ENCODE assay signal across 22 mouse cellular contexts in the genomic region with DNA sequence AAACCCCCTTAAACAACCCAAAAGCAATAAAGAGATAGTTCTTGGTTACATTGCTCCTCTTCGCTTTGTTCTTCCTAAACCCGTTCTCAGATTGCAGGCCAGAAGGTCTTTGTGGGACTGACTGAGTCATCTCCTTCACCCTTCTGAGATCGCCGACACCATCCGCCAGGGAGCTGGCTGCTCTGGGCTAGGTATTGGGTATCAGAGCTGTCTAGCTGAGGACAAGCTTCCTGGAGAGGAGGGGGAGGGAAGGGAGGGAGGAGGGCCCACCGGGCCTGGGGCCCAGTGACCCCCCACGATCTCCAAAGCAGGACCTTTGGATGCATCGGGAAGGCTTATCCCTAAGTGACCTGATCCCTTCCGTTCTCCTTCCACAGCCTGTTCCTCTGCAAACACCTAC.
A peak's percentile ranks its signal among the peaks of the same experiment; 100 is the strongest.
DNase-seq lines count a peak whose midpoint lies in the region; ATAC-seq and TF ChIP-seq lines count a peak whose summit lies in the region.
"Had no signal": no experiment of that assay in that cellular context is flagged by ENCODE, and none has a peak within 500 bp of the region (broad histone marks: within the 10 kb centered on the region; RNA-seq: fewer than 3 reads in every experiment).

No protein-coding gene starts in this region.

- H3K4me2 ChIP-seq in hindbrain, embryonic 16.5 days (ENCODE audit: low read length): no peak overlapping the region
- no peak overlapping the region for H3K4me2 ChIP-seq in kidney, postnatal 0 days (ENCODE audit: low read length)
- H3K4me2 ChIP-seq in embryonic facial prominence, embryonic 11.5 days (ENCODE audit: low read depth, low read length): no peak overlapping the region
- H3K4me2 ChIP-seq: embryonic facial prominence, embryonic 15.5 days; heart, embryonic 15.5 days; hindbrain, embryonic 14.5 days had no signal

- peak; percentile 10 for DNase-seq in hindbrain, embryonic 10.5 days (ENCODE audit: low spot score)
- peak; percentile 37 for DNase-seq in kidney, postnatal 0 days (ENCODE audit: low spot score)
- no peak for DNase-seq in kidney, adult 18-20 months
- peak; percentile 20 for DNase-seq in embryonic facial prominence, embryonic 11.5 days (ENCODE audit: low spot score)
- no peak for DNase-seq in right cerebral cortex, postnatal 25 days
- no peak for DNase-seq in cerebellum, postnatal 25 days
- DNase-seq: adrenal gland, postnatal 10 days; cerebellum, adult 11 months; cerebellum, adult 8-10 months; cerebellum, postnatal 14 days; gastrocnemius, adult 2 months; gastrocnemius, postnatal 36 days; heart, adult 18-20 months; heart, postnatal 14 days had no signal

- no peak overlapping the region for H3K27ac ChIP-seq in hindbrain, embryonic 10.5 days
- H3K27ac ChIP-seq in hindbrain, embryonic 16.5 days (ENCODE audit: low read depth, low read length): no peak overlapping the region
- no peak overlapping the region for H3K27ac ChIP-seq in kidney, postnatal 0 days
- H3K27ac ChIP-seq in embryonic facial prominence, embryonic 11.5 days (replicated peaks; ENCODE audit: low read depth, low read length): no peak overlapping the region
- H3K27ac ChIP-seq: embryonic facial prominence, embryonic 15.5 days; forebrain, embryonic 10.5 days; gastrocnemius, adult 2 months; heart, embryonic 10.5 days; heart, embryonic 15.5 days; hindbrain, embryonic 14.5 days had no signal

- H3K27me3 ChIP-seq in hindbrain, embryonic 10.5 days (ENCODE audit: insufficient read depth, poor library complexity, severe bottlenecking): no peaks in the 10 kb centered on the region
- no peaks in the 10 kb centered on the region for H3K27me3 ChIP-seq in hindbrain, embryonic 16.5 days (replicated peaks; ENCODE audit: control insufficient read depth, insufficient read depth, low read length)
- no peaks in the 10 kb centered on the region for H3K27me3 ChIP-seq in kidney, postnatal 0 days (ENCODE audit: insufficient read depth, low read length)
- no peaks in the 10 kb centered on the region for H3K27me3 ChIP-seq in embryonic facial prominence, embryonic 11.5 days (ENCODE audit: control insufficient read depth, insufficient read depth, low read length)
- H3K27me3 ChIP-seq: embryonic facial prominence, embryonic 15.5 days; heart, embryonic 15.5 days had no signal

- no peak for ATAC-seq in hindbrain, embryonic 16.5 days
- no peak for ATAC-seq in kidney, postnatal 0 days (replicated peaks; ENCODE audit: low FRiP score, low read depth)
- ATAC-seq in embryonic facial prominence, embryonic 11.5 days (replicated peaks; ENCODE audit: insufficient number of reproducible peaks, low FRiP score, low TSS enrichment, low read depth): no peak
- ATAC-seq: forebrain, embryonic 14.5 days had no signal

- no peak overlapping the region for H3K4me3 ChIP-seq in hindbrain, embryonic 10.5 days
- H3K4me3 ChIP-seq in hindbrain, embryonic 16.5 days (ENCODE audit: low read length): no peak overlapping the region
- H3K4me3 ChIP-seq in kidney, postnatal 0 days (replicated peaks; ENCODE audit: low read depth, low read length): no peak overlapping the region
- H3K4me3 ChIP-seq in embryonic facial prominence, embryonic 11.5 days (ENCODE audit: low read depth, low read length): no peak overlapping the region
- H3K4me3 ChIP-seq: embryonic facial prominence, embryonic 15.5 days; erythroblast, embryonic 14.5 days; forebrain, embryonic 10.5 days; gastrocnemius, adult 2 months; heart, embryonic 10.5 days; heart, embryonic 15.5 days had no signal

- H3K36me3 ChIP-seq in hindbrain, embryonic 10.5 days: no peaks in the 10 kb centered on the region
- no peaks in the 10 kb centered on the region for H3K36me3 ChIP-seq in hindbrain, embryonic 16.5 days (ENCODE audit: control insufficient read depth, insufficient read depth, low read length)
- H3K36me3 ChIP-seq in kidney, postnatal 0 days (ENCODE audit: insufficient read depth, low read length): no peaks in the 10 kb centered on the region
- no peaks in the 10 kb centered on the region for H3K36me3 ChIP-seq in embryonic facial prominence, embryonic 11.5 days (replicated peaks; ENCODE audit: control insufficient read depth, insufficient read depth, low read depth, low read length)
- H3K36me3 ChIP-seq: embryonic facial prominence, embryonic 15.5 days; forebrain, embryonic 10.5 days; heart, embryonic 10.5 days; heart, embryonic 15.5 days had no signal

- H3K9ac ChIP-seq in hindbrain, embryonic 16.5 days (ENCODE audit: low read depth, low read length): no peak overlapping the region
- no peak overlapping the region for H3K9ac ChIP-seq in kidney, postnatal 0 days (ENCODE audit: low read depth, low read length)
- H3K9ac ChIP-seq in embryonic facial prominence, embryonic 11.5 days (replicated peaks; ENCODE audit: low read length): no peak overlapping the region
- H3K9ac ChIP-seq: embryonic facial prominence, embryonic 15.5 days; heart, embryonic 15.5 days; hindbrain, embryonic 14.5 days had no signal

- peaks cover 10% of the 10 kb centered on the region for H3K4me1 ChIP-seq in hindbrain, embryonic 10.5 days (replicated peaks)
- no peaks in the 10 kb centered on the region for H3K4me1 ChIP-seq in hindbrain, embryonic 16.5 days (ENCODE audit: control insufficient read depth, insufficient read depth, low read depth, low read length)
- no peaks in the 10 kb centered on the region for H3K4me1 ChIP-seq in kidney, postnatal 0 days (replicated peaks; ENCODE audit: insufficient read depth, low read length)
- H3K4me1 ChIP-seq in embryonic facial prominence, embryonic 11.5 days (ENCODE audit: control insufficient read depth, insufficient read depth, low read length): no peaks in the 10 kb centered on the region
- H3K4me1 ChIP-seq: embryonic facial prominence, embryonic 15.5 days; heart, embryonic 10.5 days; heart, embryonic 15.5 days had no signal

- TF ChIP-seq CTCF in kidney, postnatal 0 days (IDR thresholded peaks at IDR 0.05; ENCODE audit: low read depth): no peak

- H3K9me3 ChIP-seq in hindbrain, embryonic 10.5 days: no peaks in the 10 kb centered on the region
- no peaks in the 10 kb centered on the region for H3K9me3 ChIP-seq in hindbrain, embryonic 16.5 days (ENCODE audit: control insufficient read depth, low read length)
- H3K9me3 ChIP-seq in kidney, postnatal 0 days (replicated peaks; ENCODE audit: low read length): no peaks in the 10 kb centered on the region
- no peaks in the 10 kb centered on the region for H3K9me3 ChIP-seq in embryonic facial prominence, embryonic 11.5 days (replicated peaks; ENCODE audit: control insufficient read depth, low read length)
- H3K9me3 ChIP-seq: embryonic facial prominence, embryonic 15.5 days; forebrain, embryonic 10.5 days; heart, embryonic 10.5 days; heart, embryonic 15.5 days had no signal

- 19% methylated on average over 9 of the region's 9 CpGs for WGBS in hindbrain, embryonic 10.5 days
- WGBS in hindbrain, embryonic 16.5 days: 29% methylated on average over 9 of the region's 9 CpGs
- WGBS in kidney, postnatal 0 days: 19% methylated on average over 9 of the region's 9 CpGs
- WGBS in embryonic facial prominence, embryonic 11.5 days: 11% methylated on average over 9 of the region's 9 CpGs

Comparison
In these comparisons a context has a peak if more than half of its experiments do, and no peak if none do; other contexts are left out.
1. DNase-seq: peak in hindbrain, embryonic 10.5 days (single experiment), kidney, postnatal 0 days (single experiment) and embryonic facial prominence, embryonic 11.5 days (single experiment); none in kidney, adult 18-20 months (single experiment), right cerebral cortex, postnatal 25 days (single experiment) and cerebellum, postnatal 25 days (0 of 2).